Mouse (Mus musculus): ENCODE results near the gene Ttc7b. TPM values are rescaled to one million over a fixed set of nuclear protein-coding genes. Genes with fewer than 3 reads are reported as not detected.

Ttc7b gene
- polyA plus RNA-seq, 2 experiments: 1.3 to 3.5 TPM

GRCm38 (mm10) chr12:100539158-100539714 lies 18.6 kb upstream of the Ttc7b start:
- DNase-seq (ENCODE audit: low read depth in 3 of 3, low spot score in 3 of 3) (no peak), ATAC-seq (ENCODE audit: insufficient read depth) (no peak)
- H3K4me1 ChIP-seq (replicated peaks; ENCODE audit: control insufficient read depth in 2 of 2, insufficient read depth in 2 of 2, low read length in 1 of 2): 0 out of 4 replicates have a peak, but pooled peaks cover 0 to 2% of the 10 kb centered on the region in 2 experiments
- WGBS (ENCODE audit: insufficient replicate concordance): 21% methylated on average over 9 of the region's 9 CpGs
- H3K27ac ChIP-seq: no peak overlapping the region
- no peaks in the 10 kb centered on the region for H3K27me3 ChIP-seq (ENCODE audit: control insufficient read depth, insufficient read depth, low read length)
- TF ChIP-seq CTCF (IDR thresholded peaks at IDR 0.05; ENCODE audit: low read depth): no peak
- H3K9me3 ChIP-seq (ENCODE audit: control insufficient read depth, low read length): no peaks in the 10 kb centered on the region
- no peaks in the 10 kb centered on the region for H3K36me3 ChIP-seq (replicated peaks; ENCODE audit: control insufficient read depth, insufficient read depth, low read depth)
- H3K4me2 ChIP-seq (ENCODE audit: low read depth): no peak overlapping the region
- H3K4me3 ChIP-seq (ENCODE audit: insufficient read depth in 1 of 2, low read depth in 2 of 2, low read length in 2 of 2): no peak overlapping the region
- H3K9ac ChIP-seq (replicated peaks): no peak overlapping the region

GRCm38 (mm10) chr12:100538445-100539157 lies 18.0 kb upstream of the Ttc7b start:
- TF ChIP-seq CTCF (IDR thresholded peaks at IDR 0.05; ENCODE audit: low read depth): no peak
- no peak for TF ChIP-seq EP300 (IDR thresholded peaks at IDR 0.05; ENCODE audit: low read depth)
- Histone ChIP-seq H3K4me3 (ENCODE audit: insufficient read depth in 1 of 2, low read depth in 2 of 2, low read length in 2 of 2) (no peak overlapping the region), H3K36me3 (replicated peaks; ENCODE audit: control insufficient read depth, insufficient read depth, low read depth) (no peaks in the 10 kb centered on the region), H3K4me2 (ENCODE audit: low read depth) (no peak overlapping the region), H3K27ac (no peak overlapping the region), H3K27me3 (ENCODE audit: control insufficient read depth, insufficient read depth, low read length) (no peaks in the 10 kb centered on the region), H3K4me1 (replicated peaks; ENCODE audit: control insufficient read depth in 2 of 2, insufficient read depth in 2 of 2, low read length in 1 of 2) (0 out of 4 replicates have a peak, but pooled peaks cover 0 to 2% of the 10 kb centered on the region in 2 experiments), H3K9me3 (ENCODE audit: control insufficient read depth, low read length) (no peaks in the 10 kb centered on the region), H3K9ac (replicated peaks) (no peak overlapping the region)
- 35% methylated on average over 7 of the region's 7 CpGs for WGBS (ENCODE audit: insufficient replicate concordance)
- no peak for ATAC-seq (ENCODE audit: insufficient read depth)
- DNase-seq (ENCODE audit: low read depth in 3 of 3, low spot score in 3 of 3): no peak

- Histone ChIP-seq H3K4me1 (replicated peaks; ENCODE audit: control insufficient read depth in 2 of 2, insufficient read depth in 2 of 2, low read length in 1 of 2) (0 out of 4 replicates have a peak, but pooled peaks cover 0 to 2% of the 10 kb centered on the region in 2 experiments), H3K9me3 (ENCODE audit: control insufficient read depth, low read length) (no peaks in the 10 kb centered on the region), H3K4me3 (ENCODE audit: insufficient read depth in 1 of 2, low read depth in 2 of 2, low read length in 2 of 2) (no peak overlapping the region), H3K9ac (replicated peaks) (no peak overlapping the region), H3K4me2 (ENCODE audit: low read depth) (no peak overlapping the region), H3K36me3 (replicated peaks; ENCODE audit: control insufficient read depth, insufficient read depth, low read depth) (no peaks in the 10 kb centered on the region), H3K27ac (no peak overlapping the region), H3K27me3 (ENCODE audit: control insufficient read depth, insufficient read depth, low read length) (no peaks in the 10 kb centered on the region)
- no peak for ATAC-seq (ENCODE audit: insufficient read depth)
- TF ChIP-seq CTCF (IDR thresholded peaks at IDR 0.05; ENCODE audit: low read depth): no peak
- TF ChIP-seq EP300 (IDR thresholded peaks at IDR 0.05; ENCODE audit: low read depth): no peak
- WGBS (ENCODE audit: insufficient replicate concordance): 66% methylated on average over 11 of the region's 11 CpGs
- DNase-seq (ENCODE audit: low read depth in 3 of 3, low spot score in 3 of 3): no peak
Observed at GRCm38 (mm10) chr12:100537091-100537490, 16.5 kb upstream of the Ttc7b start.

- no peak for TF ChIP-seq CTCF (IDR thresholded peaks at IDR 0.05; ENCODE audit: low read depth)
- no peak for TF ChIP-seq EP300 (IDR thresholded peaks at IDR 0.05; ENCODE audit: low read depth)
- no peaks in the 10 kb centered on the region for H3K36me3 ChIP-seq (replicated peaks; ENCODE audit: control insufficient read depth, insufficient read depth, low read depth)
- no peak for ATAC-seq (ENCODE audit: insufficient read depth)
- no peak for DNase-seq (ENCODE audit: low read depth in 3 of 3, low spot score in 3 of 3)
- H3K4me3 ChIP-seq (ENCODE audit: insufficient read depth in 1 of 2, low read depth in 2 of 2, low read length in 2 of 2): no peak overlapping the region
- H3K27ac ChIP-seq: no peak overlapping the region
- no peak overlapping the region for H3K9ac ChIP-seq (replicated peaks)
- H3K4me1 ChIP-seq (replicated peaks; ENCODE audit: control insufficient read depth in 2 of 2, insufficient read depth in 2 of 2, low read length in 1 of 2): peaks cover 0 to 7% of the 10 kb centered on the region in 2 experiments; a peak in 2 of 4 replicates
- no peaks in the 10 kb centered on the region for H3K27me3 ChIP-seq (ENCODE audit: control insufficient read depth, insufficient read depth, low read length)
- no peaks in the 10 kb centered on the region for H3K9me3 ChIP-seq (ENCODE audit: control insufficient read depth, low read length)
- no peak overlapping the region for H3K4me2 ChIP-seq (ENCODE audit: low read depth)
- WGBS (ENCODE audit: insufficient replicate concordance): 79% methylated on average over 12 of the region's 12 CpGs
Observed at GRCm38 (mm10) chr12:100535028-100535427, 14.4 kb upstream of the Ttc7b start.

- H3K4me1 ChIP-seq (replicated peaks; ENCODE audit: control insufficient read depth in 2 of 2, insufficient read depth in 2 of 2, low read length in 1 of 2): peaks cover 0 to 7% of the 10 kb centered on the region in 2 experiments; a peak in 2 of 4 replicates
- no peaks in the 10 kb centered on the region for H3K9me3 ChIP-seq (ENCODE audit: control insufficient read depth, low read length)
- no peak overlapping the region for H3K9ac ChIP-seq (replicated peaks)
- no peak for TF ChIP-seq EP300 (IDR thresholded peaks at IDR 0.05; ENCODE audit: low read depth)
- no peak for TF ChIP-seq CTCF (IDR thresholded peaks at IDR 0.05; ENCODE audit: low read depth)
- no peak for DNase-seq (ENCODE audit: low read depth in 3 of 3, low spot score in 3 of 3)
- no peak for ATAC-seq (ENCODE audit: insufficient read depth)
- H3K4me2 ChIP-seq (ENCODE audit: low read depth): no peak overlapping the region
- WGBS (ENCODE audit: insufficient replicate concordance): 51% methylated on average over 3 of the region's 3 CpGs
- no peak overlapping the region for H3K4me3 ChIP-seq (ENCODE audit: insufficient read depth in 1 of 2, low read depth in 2 of 2, low read length in 2 of 2)
- no peak overlapping the region for H3K27ac ChIP-seq
- no peaks in the 10 kb centered on the region for H3K36me3 ChIP-seq (replicated peaks; ENCODE audit: control insufficient read depth, insufficient read depth, low read depth)
- H3K27me3 ChIP-seq (ENCODE audit: control insufficient read depth, insufficient read depth, low read length): no peaks in the 10 kb centered on the region
Observed at GRCm38 (mm10) chr12:100534028-100534427, 13.4 kb upstream of the Ttc7b start.

Measured in liver, embryonic 14.5 days (tissue).